Mouse (Mus musculus) liver, embryonic 14.5 days (tissue): ENCODE measurements around the gene Zc3h15.

ENCODE experiments used
- CTCF ChIP-seq: IDR thresholded peaks from 2 replicates; pipeline ENCODE4 v1.5.1; 2016; ENCODE audit warnings: antibody characterized with exemption, low read depth, control low read depth
- EP300 ChIP-seq: IDR thresholded peaks from 2 replicates; pipeline ENCODE4 v1.6.1; 2016; ENCODE audit warnings: antibody characterized with exemption, low read depth

- TF ChIP-seq CTCF (no peak), EP300 (no peak)
Observed at GRCm38 (mm10) chr2:83624045-83624444, 20.2 kb upstream of the Zc3h15 start.
